Mouse (Mus musculus) kidney, embryonic 14.5 days (tissue): ENCODE data around the gene Skil. TPM values are rescaled to one million over a fixed set of nuclear protein-coding genes. Genes with fewer than 3 reads are reported as not detected.

Experiments
- ATAC-seq: fragments of 200-750 bp; cut with Nextera tagmentation; 2 replicates; pipeline ENCODE4 v1.8.0; 2017; ENCODE audit warnings: moderate number of reproducible peaks, mild to moderate bottlenecking, moderate TSS enrichment, moderate library complexity; ENCODE audit not compliant: low FRiP score, low TSS enrichment
- H3K27ac ChIP-seq: fragments of 300-500 bp; sonication (generic); 2 replicates; pipeline ENCODE4 v1.5.1; 2014; ENCODE audit warnings: low read depth, mild to moderate bottlenecking, low read length, moderate library complexity, mixed read lengths
- H3K27me3 ChIP-seq: fragments of 300-500 bp; sonication (generic); 2 replicates; pipeline ENCODE4 v1.6.1; 2014; ENCODE audit warnings: mild to moderate bottlenecking, low read length; ENCODE audit not compliant: control insufficient read depth, insufficient read depth
- H3K36me3 ChIP-seq: fragments of 300-500 bp; sonication (generic); 2 replicates; pipeline ENCODE4 v1.6.1; 2014; ENCODE audit warnings: low read length, mixed read lengths; ENCODE audit not compliant: control insufficient read depth, insufficient read depth
- H3K4me1 ChIP-seq: fragments of 300-500 bp; sonication (generic); 2 replicates; pipeline ENCODE4 v1.6.1; 2014; ENCODE audit warnings: low read length, mixed read lengths; ENCODE audit not compliant: control insufficient read depth, insufficient read depth
- H3K4me2 ChIP-seq: fragments of 300-500 bp; sonication (generic); replicated peaks from 2 replicates; pipeline ENCODE4 v1.6.1; 2014; ENCODE audit warnings: low read depth, mild to moderate bottlenecking, low read length
- H3K4me3 ChIP-seq: fragments of 300-500 bp; sonication (generic); 2 replicates; pipeline ENCODE4 v1.5.1; 2014; ENCODE audit warnings: mild to moderate bottlenecking, low read length
- H3K9ac ChIP-seq: fragments of 300-500 bp; sonication (generic); 2 replicates; pipeline ENCODE4 v1.6.1; 2014; ENCODE audit warnings: low read depth, mild to moderate bottlenecking, low read length, moderate library complexity
- H3K9me3 ChIP-seq: fragments of 300-500 bp; sonication (generic); 2 replicates; pipeline ENCODE4 v1.6.1; 2016; ENCODE audit warnings: low read length; ENCODE audit not compliant: control insufficient read depth
- WGBS: fragments of 180-500 bp; shearing (Covaris S2); extraction: QIAGEN DNeasy Blood & Tissue Kit; methylation state at CpG from one replicate; pipeline ENCODE4 v1.1.7; 2014; 5-methylcytosine and 5-hydroxymethylcytosine counted together
- polyA plus RNA-seq: library from polyadenylated mRNA; unstranded; fragments of >200 nt; fragmentation: Nextera tagmentation; extraction: Ambion mirVana; gene quantifications from 2 replicates; pipeline ENCODE4 v1.2.1, GENCODE M21; 2014

The Skil gene
- polyA plus RNA-seq, 1 experiment from 2014 or later: 26.8 TPM

DNA sequence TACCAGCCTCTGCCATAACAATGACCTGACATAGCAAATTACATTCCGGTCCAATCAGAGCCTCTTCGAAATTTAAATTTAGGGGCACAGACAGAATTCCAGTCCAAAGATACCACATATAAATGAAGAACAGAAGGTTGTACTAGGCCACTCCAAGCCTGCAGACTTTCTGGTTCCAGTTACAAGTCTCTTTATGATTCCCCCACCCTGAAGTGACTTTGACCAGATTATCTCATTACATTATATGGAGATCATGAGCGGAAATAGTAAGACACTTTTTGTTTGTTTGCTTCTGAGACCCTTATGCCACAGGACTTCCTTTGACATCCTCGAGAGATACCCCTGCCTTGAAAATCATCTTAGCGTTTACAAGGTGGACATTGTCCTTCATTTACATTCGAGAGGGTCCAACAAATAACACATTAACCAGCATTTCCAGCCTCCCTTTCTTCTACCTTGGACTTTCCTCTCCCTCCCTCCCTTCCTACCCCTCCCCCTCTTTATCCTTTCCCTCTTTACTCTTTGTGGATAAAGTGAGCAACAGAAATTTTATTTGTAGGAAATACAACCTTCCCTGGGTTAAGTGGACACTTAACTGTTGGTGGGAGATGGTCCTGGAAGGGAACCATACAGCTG lies 17.7 kb upstream of the Skil start:
- H3K27ac ChIP-seq: no peak overlapping the region
- H3K4me1 ChIP-seq: no peaks in the 10 kb centered on the region
- H3K27me3 ChIP-seq: no peaks in the 10 kb centered on the region
- no peak overlapping the region for H3K9ac ChIP-seq
- no peak for ATAC-seq
- H3K36me3 ChIP-seq: no peaks in the 10 kb centered on the region
- no peaks in the 10 kb centered on the region for H3K9me3 ChIP-seq
- WGBS: 77% methylated on average over 6 of the region's 6 CpGs
- no peak overlapping the region for H3K4me3 ChIP-seq
- no peak overlapping the region for H3K4me2 ChIP-seq

DNA sequence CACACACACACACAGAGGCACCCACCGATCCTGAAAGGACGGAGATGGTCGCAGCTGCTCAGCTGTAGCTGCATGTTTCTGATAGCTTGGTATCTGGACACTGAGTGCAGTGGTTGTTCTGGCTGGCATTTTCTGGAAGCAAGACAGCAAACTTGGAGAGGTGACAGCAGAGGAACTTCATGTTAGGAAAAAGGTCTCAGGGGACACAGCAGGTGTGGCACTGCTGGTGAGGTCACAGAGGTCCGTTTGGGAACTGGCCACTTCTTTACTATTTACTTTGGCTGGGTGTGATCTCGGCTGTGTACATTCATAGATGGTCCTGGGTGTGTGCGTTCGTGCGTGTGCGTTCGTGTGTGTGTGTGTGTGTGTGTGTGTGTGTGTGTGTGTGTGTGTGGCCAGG lies 15.4 kb upstream of the Skil start:
- H3K4me2 ChIP-seq: no peak overlapping the region
- no peak overlapping the region for H3K4me3 ChIP-seq
- H3K36me3 ChIP-seq: no peaks in the 10 kb centered on the region
- no peaks in the 10 kb centered on the region for H3K27me3 ChIP-seq
- 62% methylated on average over 10 of the region's 10 CpGs for WGBS
- H3K4me1 ChIP-seq: peaks cover 6% of the 10 kb centered on the region; the same call in 1 of the 2 replicates
- no peak overlapping the region for H3K27ac ChIP-seq
- H3K9me3 ChIP-seq: no peaks in the 10 kb centered on the region
- no peak for ATAC-seq
- no peak overlapping the region for H3K9ac ChIP-seq

DNA sequence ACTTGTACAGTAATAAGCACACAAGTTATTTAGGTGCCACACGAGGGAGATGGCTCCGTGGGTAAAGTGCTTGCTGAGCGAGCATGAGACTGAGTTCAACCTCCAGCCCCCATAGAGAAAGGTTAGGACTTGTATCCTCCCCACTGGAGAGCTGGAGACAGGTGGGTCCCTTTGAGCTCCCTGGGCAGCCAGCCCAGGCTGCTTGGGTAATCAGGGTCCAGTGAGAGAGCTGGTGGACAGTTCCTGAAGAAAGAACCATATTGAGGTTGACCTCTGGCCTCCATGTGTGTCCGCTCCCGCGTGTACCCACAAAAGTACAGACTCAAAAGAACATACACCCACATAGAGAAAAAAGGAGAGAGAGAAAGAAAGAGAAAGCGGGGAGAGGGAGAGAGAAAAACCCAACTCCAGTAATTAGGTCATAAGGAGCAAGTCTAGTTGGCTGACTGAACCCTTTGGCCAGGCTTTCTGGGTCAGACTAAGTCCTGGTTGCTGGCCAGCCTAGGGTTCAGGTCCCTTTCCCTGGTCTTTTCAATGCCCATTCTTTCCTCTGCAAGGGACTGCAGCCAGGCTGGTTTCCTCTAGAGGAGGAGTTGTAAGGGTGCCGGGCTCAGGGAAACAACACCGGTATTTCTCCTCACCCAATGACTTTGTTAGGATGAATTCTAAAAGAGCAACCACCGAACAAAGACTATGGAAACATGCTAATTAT lies 13.9 kb upstream of the Skil start:
- H3K4me2 ChIP-seq: no peak overlapping the region
- 84% methylated on average over 10 of the region's 10 CpGs for WGBS
- H3K27me3 ChIP-seq: no peaks in the 10 kb centered on the region
- H3K9ac ChIP-seq: no peak overlapping the region
- no peak overlapping the region for H3K27ac ChIP-seq
- peaks cover 6% of the 10 kb centered on the region; the same call in 1 of the 2 replicates for H3K4me1 ChIP-seq
- no peaks in the 10 kb centered on the region for H3K36me3 ChIP-seq
- no peak for ATAC-seq
- H3K9me3 ChIP-seq: no peaks in the 10 kb centered on the region
- H3K4me3 ChIP-seq: no peak overlapping the region

DNA sequence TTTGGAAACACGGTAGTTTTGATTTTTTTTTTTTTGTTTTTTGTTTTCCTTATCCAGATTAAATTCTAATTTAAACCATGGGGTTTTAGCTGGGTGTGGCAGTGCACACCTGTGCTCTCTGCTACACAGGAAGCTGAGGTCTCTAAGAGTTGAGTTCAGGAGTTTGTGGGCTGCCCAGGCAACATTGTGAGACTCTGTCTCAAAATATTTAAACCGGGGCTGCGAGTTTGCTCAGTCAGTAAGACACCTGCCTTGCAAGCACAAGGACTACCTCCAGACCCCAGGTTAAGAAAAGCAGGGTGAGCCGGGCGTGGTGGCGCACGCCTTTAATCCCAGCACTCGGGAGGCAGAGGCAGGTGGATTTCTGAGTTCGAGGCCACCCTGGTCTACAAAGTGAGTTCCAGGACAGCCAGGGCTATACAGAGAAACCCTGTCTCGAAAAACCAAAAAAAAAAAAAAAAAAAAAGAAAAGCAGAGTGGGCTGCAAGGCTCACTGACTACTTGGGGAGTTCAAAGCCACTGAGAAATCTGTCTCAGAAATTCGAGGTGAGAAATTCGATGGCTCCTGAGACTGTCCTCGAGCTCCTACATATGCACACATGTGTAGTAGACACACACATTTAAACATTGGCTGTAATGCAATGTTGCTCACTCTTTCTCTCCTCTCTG lies 11.9 kb upstream of the Skil start:
- Histone ChIP-seq H3K9me3 (no peaks in the 10 kb centered on the region), H3K4me2 (no peak overlapping the region), H3K9ac (no peak overlapping the region), H3K4me1 (peaks cover 6% of the 10 kb centered on the region; the same call in 1 of the 2 replicates), H3K4me3 (no peak overlapping the region), H3K27ac (no peak overlapping the region), H3K36me3 (no peaks in the 10 kb centered on the region), H3K27me3 (no peaks in the 10 kb centered on the region)
- 90% methylated on average over 12 of the region's 13 CpGs for WGBS
- ATAC-seq: no peak

DNA sequence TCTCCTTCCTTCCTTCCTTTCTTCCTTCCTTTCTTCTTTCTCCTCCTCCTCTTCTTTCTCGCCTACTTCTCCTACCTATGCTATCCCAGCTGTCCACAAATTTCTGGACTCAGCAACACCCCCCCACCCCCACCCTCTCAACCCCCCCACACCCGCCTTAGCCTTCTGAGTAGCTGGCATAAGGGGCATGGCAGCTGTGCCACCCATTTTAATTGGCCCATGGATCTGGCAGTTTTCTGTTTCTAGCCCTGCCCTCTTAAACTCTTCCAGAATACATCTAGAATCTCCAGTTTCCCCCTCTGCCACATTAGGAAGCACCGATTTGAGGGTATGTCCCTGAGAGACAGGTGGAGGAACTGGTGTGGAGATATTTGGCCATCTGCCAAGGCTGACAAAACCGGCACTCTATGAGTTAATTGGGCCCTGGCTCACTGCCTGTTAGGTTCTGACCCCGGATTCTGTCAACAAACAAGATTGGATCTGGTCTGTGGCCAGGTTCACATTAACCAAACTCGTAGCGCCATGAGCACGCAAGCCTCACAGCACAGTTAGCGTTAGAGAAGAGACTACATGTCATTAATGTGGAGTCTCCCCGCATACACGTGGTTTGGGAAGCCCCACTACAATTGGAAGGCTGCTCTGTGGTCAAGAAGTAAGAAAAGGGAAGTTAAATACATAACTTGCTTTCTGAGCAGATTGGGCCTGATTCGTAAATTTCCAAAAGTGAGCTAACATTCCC lies 11.2 kb upstream of the Skil start:
- Histone ChIP-seq H3K4me1 (peaks cover 6% of the 10 kb centered on the region; the same call in 1 of the 2 replicates), H3K4me2 (peak overlapping the region; percentile 17; the same call in 1 of the 2 replicates), H3K9me3 (no peaks in the 10 kb centered on the region), H3K27ac (no peak overlapping the region), H3K9ac (no peak overlapping the region), H3K36me3 (no peaks in the 10 kb centered on the region), H3K4me3 (no peak overlapping the region), H3K27me3 (no peaks in the 10 kb centered on the region)
- 44% methylated on average over 12 of the region's 12 CpGs for WGBS
- ATAC-seq: peak; percentile 51; the same call in 1 of the 2 replicates

DNA sequence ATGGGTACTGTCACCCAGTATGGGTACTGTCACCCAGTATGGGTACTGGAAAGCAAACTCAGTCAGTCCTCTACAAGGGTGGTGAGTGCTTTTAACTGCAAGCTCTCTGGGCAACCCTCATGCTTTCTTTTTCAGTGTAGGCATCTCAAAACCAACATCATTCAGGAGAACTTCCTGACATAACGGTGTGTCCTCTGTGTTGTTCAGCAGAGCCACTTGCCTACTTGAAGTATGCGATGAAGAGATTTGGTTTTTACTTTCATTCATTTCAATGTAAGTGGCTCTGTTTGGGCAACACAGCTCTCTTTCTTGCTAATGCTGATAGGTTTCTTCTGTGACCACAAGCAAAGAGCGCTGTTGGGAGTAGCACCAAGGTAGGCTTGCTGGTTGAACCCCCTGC lies 9.9 kb upstream of the Skil start:
- no peaks in the 10 kb centered on the region for H3K9me3 ChIP-seq
- 93% methylated on average over 3 of the region's 3 CpGs for WGBS
- H3K4me3 ChIP-seq: no peak overlapping the region
- no peak overlapping the region for H3K9ac ChIP-seq
- H3K4me1 ChIP-seq: peaks cover 9% of the 10 kb centered on the region; the same call in 1 of the 2 replicates
- H3K27me3 ChIP-seq: no peaks in the 10 kb centered on the region
- H3K27ac ChIP-seq: no peak overlapping the region
- H3K36me3 ChIP-seq: no peaks in the 10 kb centered on the region
- no peak overlapping the region for H3K4me2 ChIP-seq
- no peak for ATAC-seq

DNA sequence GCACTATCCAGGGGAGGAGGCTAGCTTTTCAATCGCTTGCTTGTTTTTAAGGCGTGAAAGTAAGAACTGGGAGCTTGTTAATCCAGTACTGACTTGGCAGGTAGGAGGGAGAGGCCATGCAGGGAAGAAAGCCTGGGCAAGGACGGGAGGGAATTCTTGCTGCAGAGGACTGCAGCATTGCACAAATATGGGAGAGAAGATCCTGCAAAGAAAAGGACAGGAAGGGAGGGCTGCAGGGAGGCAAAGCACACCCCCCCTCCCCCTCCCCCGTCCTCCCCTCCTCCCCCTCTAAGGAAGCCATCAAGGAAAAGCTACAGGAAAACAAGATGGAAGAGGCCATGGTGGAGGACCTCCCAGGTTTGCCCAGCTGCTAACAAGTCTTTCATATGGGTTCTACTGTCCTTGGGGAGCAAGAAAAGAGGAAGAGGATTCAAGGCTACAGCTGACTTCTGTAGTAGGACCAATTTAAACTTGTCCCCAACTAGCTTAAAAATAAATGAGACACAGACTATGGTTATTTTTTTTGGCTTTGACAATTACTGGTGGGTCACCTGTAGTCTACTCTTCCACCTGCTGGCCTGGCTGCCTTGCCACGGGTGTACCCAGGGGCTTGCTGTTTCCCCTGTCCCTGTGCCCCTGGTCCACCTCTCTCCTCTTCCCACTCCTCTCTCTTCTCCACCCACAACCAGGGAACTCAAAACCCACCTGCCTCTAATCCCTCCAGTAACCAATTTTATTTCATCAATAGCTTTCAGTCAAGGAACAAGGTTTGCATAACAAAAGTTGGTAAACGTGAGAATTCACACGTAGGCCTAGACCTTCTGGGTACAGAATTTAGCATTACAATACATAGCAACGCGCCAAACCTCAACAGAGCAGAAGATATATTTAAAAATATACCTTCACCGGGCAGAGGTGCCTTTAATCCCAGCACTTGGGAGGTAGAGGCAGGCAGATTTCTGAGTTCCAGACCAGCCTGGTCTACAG lies 5.8 kb upstream of the Skil start:
- H3K9ac ChIP-seq: no peak overlapping the region
- H3K4me3 ChIP-seq: no peak overlapping the region
- no peaks in the 10 kb centered on the region for H3K36me3 ChIP-seq
- no peak for ATAC-seq
- H3K9me3 ChIP-seq: no peaks in the 10 kb centered on the region
- H3K4me2 ChIP-seq: no peak overlapping the region
- H3K27ac ChIP-seq: no peak overlapping the region
- peaks cover 8% of the 10 kb centered on the region; the same call in 1 of the 2 replicates for H3K4me1 ChIP-seq
- 47% methylated on average over 10 of the region's 10 CpGs for WGBS
- no peaks in the 10 kb centered on the region for H3K27me3 ChIP-seq

DNA sequence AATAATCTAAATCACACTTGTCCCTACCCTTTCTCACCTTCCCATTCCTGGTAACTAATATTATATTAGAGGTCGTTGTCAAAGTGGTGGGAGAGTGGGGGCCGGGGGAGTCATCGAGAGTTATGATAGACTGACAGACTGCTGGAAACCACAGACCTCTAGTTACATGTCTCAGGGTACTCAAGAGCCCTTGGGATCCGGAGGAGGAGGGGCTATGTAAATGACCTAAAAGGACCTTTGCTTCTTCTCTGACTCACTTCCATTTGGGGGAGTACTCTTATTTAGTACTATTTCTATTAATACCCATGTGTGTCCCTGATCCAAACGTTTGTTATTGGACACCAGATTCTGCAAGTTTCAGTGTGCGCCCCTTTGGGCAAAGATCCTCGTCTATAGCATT lies 4.9 kb upstream of the Skil start:
- Histone ChIP-seq H3K9ac (no peak overlapping the region), H3K4me3 (no peak overlapping the region), H3K36me3 (no peaks in the 10 kb centered on the region), H3K27ac (no peak overlapping the region), H3K9me3 (no peaks in the 10 kb centered on the region), H3K4me2 (no peak overlapping the region), H3K27me3 (no peaks in the 10 kb centered on the region), H3K4me1 (peaks cover 8% of the 10 kb centered on the region; the same call in 1 of the 2 replicates)
- 48% methylated on average over 7 of the region's 7 CpGs for WGBS
- ATAC-seq: no peak
